Mouse (Mus musculus) ovary, postnatal 14 days (tissue): Measurements from ENCODE around the gene Arl11.
"Not testable (repeated sequence)": the region's sequence is repeated elsewhere in the genome, so short reads cannot be mapped to it uniquely, and the experiment has no call there.

ENCODE experiments used
- DNase-seq: peaks from one replicate; pipeline ENCODE4 v3.0.0; 2022; ENCODE audit warnings: low spot score

The Arl11 gene

DNA sequence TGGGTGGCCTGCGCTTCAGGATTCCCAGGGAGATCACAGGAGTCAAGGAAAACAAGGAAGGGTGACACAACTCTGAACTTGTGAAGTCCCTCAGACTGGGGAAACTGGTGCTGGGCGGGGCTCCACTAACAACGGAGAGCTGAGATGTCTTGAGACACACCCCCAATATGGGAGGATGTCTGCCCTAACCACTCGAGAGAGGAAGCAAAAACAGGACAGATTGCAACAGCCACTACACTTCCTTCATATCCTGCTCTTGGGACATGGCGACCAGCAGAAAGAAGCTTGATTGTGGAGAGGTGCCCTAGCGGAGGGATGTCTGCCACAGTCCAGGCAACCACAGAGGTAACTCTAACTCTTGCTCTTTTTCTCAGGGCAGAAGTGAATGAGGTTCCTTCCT is at the start of gene Arl11:
Arl11 (plus strand) TSS at position 161 of the 400 bp plus-strand sequence.
- DNase-seq, result no peak

DNA sequence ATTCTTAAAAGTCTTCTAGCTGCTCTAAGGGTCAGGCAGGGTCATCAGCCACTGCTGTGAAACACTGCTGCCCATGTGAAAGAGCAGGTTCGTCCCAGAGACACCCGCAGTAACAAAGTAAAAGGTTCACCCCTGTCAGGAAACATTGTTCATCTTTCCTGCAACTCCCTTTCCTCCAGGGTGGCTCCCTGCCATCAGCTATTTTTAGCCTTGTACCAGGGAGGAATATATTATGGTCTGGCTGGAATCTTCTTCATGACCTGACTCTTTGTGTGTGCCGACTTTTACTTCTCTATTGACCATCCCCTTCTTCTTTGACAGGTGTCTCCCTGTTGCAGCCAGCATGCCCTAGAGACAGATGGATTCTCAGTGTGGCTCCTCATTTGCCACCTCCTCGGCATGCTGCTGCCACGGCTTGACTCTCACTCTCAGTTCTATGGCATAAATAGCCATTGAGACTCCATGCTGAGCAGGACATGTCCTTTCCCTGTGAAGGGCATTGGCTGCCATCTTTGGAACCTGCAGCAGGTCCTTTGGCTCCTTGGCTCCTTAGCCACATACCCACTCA is 41.6 kb upstream of the Arl11 start:
- no peak for DNase-seq

DNA sequence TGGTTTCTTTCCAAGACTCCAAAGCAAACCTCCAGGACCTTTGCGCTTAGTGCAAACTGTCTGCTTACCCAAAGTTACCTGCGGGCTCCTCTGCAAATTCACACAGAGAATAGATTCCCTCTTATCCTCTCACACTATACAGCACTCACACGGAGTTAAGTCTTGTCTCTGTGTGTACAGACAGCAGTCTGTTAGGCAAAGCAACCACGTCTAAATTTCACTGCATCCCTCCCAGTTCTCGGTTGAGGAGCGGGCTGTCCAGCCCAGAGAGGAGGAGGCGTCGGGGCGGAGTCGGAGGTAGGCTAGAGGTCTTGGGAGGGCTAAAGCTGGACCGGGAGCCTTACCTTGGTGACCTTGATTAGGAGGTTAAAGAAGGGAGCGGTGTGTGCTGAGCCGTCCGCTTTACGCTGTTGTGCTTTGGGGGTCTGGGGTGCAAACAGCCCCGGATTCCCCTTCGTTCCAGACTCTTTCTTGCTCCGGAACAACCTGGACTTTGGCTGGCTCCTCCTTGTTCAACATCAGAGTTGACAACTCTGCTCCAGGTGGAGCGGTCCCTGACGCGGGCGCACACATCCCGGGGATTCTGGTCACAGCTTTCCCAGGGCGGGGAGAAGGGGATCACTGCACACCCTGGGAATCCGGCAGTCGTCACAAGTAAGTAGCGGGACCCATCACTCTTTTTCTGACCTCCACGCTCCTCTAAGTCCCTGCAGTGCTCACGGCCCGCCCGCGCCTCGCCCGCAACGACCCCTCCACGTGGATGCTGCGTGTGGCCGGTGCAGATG is 34.9 kb upstream of the Arl11 start:
- no peak for DNase-seq

DNA sequence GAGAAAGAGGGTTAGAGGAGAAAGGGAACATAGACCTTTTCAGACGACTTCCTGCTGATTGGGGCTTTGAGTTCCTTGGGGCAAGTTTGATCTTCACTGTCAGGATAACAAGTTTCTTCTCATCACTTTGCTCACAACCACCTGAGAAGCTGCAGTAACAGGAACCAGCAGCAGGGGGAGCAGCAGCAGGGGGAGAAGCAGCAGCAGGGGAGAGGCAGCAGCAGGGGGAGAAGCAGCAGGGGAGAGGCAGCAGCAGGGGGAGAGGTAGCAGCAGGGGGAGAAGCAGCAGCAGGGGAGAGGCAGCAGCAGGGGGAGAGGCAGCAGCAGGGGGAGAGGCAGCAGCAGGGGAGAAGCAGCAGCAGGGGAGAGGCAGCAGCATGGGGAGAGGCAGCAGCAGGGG is 32.3 kb upstream of the Arl11 start:
- DNase-seq, result peak; percentile 53

DNA sequence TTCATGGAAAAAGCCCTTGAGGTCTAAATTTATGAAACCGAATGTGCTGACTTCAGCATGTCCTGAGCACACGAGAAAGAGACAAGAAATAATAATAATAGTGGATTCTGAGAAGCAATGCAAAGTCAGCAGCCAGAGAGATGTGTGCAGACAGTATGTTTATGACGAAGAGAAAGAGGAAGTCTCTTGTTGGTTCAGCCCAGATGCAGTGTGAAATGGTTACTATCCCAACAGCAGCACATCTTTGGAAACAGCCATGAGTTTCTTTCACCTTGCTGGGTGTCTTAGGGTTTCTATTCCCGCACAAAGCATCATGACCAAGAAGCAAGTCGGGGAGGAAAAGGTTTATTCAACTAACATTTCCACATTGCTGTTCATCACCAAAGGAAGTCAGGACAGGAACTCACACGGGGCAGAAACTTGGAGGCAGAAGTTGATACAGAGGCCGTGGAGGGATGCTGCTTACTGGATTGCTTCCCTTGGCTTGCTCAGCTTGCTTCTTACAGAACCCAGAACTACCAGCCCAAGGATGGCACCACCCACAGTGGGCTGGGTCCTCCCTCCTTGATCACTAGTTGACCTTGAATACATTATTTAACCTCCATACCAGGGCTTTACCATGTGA is 30.8 kb upstream of the Arl11 start:
- no peak for DNase-seq

DNA sequence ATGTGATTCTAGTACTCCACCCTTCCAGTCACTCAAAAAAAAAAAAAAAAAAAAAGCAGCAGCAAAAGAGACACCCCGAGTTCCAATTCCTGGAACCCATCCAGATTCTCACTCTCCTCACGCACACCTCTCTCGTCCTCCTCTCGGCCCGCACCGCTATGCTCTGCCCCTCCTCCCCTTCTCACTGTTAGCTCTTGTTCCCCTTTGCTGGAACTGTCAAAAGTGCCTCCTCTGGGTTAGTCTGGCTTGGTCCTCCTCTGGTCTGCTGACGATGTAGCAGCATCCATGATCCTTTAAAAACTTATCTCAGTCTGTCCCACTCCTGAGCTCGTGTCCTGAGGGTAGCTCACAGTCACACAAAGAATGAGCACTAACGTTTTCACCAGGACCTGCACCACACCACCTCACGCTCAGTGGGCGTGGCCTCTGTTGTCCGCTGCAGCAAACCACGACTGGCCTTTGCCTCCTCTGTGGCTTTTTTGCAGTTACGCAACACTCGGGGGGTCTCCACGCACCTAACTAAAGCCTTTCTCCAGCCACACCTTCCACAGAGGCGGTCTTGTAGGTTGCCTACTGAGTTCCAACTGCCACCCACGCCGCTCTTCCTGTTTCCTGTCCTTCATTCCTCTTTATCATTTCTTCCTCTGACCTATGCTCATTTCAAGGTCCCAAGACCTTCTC is 20.8 kb upstream of the Arl11 start:
- DNase-seq, result no peak

DNA sequence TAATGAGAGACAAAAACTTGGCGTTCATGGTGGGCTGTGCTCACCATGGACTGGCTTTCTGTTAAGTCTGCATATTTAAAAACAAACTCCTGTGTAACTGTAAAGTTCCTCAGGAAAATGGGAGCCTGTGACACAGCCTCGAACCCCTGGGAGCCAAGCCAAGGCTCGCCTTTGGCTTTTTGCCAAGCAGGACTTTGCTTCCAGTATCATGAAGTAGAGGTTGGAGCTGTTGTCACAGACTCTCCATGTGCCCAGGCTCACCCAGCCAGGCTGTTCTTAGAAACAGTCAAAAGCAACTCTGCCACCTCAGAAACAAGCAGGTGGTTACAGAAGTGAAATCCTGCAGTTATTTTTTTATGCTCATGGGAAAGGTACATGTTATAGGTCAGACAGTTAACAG is 18.9 kb upstream of the Arl11 start:
- peak; percentile 37 for DNase-seq

DNA sequence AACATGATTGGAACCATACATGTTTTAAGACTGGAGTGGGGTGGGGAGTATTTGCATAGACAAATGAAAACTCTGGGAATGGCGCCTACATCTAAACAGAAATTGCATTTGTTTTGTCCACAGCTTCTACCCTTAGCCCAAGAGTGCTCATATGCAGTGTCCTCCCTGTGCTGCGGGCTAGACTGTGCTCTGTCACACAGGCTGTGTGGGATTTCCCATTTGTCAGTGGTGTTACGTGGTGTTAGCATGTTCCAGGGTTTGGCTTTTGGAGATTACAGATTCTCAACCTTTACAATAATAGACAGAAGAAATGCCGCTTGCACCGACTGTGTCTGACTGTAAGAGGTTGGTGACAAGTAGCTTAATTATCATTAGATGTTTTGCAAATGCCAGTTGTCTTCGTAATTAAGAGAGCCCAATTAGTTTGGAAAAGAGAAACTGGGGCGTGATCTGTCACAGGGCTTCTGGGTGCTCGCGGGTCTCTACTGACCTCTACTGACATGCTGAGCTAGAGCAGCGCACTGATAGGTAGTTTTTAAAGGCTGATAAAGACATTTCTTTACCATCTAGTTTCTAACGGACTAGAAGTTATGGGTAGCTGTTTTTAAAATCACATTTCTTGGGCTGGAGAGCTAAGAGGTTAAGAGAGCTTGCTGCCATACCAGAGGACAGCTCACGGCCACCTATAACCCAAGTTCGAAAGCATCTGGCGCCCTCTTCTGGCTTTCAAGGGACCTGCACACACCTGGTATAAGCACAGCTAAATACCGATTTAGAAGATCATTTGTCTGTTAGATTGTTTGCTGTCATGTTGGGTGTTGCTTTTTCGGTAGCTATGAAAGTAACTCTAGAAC is 15.4 kb upstream of the Arl11 start:
- DNase-seq, result peak; percentile 61

DNA sequence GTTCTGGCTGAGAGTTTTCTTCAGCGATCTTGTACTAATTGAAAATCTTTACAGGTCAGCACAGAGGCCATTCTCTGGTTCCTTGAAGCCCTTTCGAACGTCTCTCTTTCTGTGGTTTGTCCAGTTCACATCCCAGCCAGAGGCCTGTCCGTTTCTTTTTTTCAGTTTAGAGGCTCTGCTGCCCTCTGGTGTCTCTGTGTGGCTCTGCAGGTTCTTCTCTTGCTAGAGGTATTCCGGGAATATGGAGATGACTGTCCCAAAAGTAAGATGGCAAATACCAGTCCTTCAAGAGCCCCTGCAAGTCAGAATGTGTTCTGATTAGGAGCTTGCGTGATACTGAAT is 14.8 kb upstream of the Arl11 start:
- DNase-seq, result peak; percentile 33

DNA sequence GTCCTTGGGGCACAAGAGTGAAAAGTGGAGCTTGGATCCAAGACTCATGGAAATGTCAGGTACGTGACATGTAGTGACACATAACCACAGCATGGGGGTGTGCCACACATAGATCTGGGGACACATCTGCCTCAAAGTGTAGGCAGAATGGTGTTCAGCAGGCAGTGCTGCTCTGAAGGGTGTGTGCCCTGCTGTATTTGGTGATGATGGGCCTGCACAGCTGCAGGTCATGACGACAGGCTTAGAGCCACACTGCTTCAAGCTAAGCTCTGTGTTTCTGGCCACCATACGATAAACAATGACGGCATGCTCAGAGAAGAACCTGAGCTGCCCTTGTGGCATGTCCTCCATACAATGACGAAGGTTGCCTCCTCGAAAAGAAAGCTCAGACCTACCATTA is 9.7 kb upstream of the Arl11 start:
- DNase-seq, result no peak

DNA sequence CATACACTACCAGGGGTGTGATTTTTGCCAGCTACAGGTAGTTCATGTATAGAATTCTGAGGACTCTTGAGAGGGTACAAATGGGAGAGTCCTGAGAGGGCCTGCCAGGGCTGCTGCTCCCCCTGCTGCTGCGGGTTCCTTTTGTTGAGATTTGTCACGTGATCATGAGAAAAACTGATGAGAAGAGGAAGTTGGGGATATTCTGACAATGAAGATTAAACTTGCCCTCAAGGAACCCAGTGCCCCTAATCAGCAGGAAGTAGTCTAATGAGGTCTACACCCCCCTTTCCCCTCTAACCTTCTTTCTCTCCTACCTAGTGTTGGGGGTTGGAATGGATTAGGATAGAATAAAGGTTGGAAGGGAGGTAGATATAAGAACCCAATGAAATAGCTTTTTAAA is 8.2 kb upstream of the Arl11 start:
- no peak for DNase-seq

DNA sequence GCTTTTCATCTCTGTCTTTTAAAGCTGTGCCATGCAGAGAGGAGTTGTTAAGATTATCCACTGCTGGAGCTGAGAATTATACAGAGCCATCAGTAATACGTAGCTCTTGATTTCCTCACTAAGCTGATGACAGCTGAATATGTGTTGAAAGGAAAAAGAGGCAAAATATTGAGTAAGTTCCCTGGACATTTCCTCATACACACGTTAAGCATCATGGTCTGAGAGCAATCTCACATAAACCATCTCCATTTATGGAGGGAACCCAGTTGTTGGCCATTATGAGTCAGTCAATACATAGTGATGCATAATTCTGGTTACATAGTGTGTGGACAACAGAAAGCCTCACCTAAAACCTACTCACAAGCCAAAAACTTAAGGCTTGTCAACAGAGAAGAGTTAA is 7.1 kb upstream of the Arl11 start:
- DNase-seq, result no peak

DNA sequence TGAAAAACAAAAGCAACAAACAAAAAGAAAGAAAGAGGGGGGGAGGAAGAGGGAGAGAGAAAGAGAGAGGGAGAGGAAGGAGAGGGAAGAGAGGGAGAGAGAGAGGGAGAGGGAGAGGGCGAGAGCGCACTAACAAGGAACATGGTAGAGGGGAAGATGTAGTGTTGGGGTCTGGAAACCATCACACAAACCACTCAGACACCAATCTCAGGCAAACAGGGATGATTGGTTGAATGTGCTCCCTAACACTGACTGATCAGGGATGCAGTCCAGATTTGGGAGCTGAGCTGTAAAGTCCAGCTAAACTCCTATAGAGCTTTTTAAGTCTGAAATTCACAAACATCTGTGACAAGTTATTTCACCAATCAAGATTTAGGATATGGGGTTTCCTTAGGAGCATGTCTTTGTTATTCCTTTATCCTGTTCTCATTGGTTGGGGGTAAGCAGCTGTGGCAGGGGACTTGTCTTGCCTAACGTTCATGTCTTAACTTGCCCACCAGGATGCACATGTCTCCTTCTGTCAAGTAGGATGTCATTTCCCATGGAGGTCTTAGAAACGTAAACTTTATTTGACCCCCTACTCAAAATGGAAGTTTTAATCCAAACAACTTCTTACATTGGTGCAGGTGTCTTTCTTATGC is 5.5 kb upstream of the Arl11 start:
- no peak for DNase-seq

DNA sequence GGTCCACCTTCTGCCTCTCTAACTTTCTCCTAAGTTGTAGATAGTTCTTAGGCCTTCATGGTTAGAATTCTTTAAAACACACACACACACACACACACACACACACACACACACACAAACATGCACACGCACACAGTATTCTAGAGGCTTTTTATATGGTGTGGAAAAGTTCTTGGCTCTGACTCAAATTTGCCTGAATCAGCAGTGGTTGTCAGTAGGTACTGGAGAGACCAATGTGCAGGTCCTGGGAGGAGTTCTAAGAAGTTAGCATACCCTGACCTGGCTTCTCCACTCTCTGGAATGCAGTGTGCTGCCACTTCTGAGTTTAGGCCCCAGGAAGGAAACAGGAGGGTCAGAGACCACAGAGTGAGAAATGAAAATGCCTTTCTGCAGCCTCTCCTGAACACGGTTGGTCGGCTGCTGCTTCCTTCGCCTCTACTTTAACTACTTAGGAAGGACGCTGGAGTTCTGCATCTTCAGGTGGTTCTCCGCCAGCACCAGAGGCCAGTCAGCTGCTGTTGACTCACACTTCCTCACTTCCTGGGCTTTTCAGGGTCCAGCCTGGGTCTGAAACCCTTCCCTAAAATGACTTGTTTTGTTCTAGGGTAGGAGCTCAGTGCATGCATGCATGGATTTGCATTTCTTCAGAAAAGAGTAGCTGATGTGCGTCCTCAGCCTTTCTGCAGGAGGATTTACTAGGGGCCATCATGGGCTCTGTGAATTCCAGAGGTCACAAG is 651 bp downstream of the Arl11 start:
- no peak for DNase-seq

DNA sequence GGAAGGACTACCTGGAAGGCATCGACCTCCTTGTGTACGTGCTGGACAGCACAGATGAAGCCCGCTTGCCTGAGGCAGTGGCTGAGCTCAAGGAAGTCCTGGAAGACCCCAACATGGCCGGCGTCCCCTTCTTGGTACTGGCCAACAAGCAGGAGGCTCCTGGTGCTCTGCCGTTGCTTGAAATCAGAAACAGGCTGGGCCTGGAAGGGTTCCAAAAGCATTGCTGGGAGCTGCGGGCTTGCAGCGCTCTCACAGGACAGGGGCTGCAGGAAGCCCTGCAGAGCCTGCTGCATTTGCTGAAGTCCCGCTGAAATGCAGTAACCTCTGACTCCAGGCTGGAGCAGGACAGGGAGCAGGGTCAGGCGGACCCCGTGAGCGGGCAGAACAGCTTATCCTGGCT is 1.4 kb downstream of the Arl11 start:
- no peak for DNase-seq

DNA sequence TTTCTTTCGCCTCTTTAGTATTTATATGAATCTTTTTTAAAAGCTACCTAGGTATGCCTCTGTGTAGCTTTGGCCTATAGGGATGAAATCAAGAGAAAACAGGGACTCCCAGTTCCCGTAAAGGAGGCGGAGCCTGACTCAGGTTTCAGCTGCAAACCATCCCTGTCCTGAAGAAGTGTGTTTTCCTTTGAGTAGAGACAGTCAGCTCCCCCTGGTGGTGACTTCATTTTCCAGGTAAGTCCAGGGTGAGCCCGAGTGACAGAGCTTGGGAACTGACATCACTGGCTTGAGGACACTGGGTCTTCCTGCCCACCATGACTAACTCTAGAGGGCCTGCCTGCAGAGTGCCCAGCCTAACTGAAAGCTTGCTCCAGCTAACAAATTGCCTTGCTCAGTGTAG is 7.3 kb downstream of the Arl11 start:
- peak; percentile 24 for DNase-seq

DNA sequence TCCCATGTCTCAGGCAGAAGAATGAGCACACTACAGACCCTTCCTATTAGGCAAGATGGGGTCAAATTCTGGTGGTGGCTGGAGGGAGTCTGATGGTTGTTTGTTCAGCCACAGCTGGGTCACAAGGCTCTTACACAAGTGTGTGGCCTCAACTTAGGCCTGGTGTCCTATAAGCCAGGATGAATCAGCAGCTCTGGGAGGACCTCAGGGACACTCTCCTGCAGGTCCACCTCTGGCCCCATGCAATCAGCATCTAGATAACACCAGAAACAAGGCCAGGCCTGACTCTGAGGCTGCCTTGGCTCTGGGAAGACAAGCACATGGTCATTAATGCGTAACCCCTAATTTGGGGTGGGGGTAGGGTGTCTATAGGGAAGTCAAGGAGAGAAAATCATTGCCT is 11.2 kb downstream of the Arl11 start:
- no peak for DNase-seq

DNA sequence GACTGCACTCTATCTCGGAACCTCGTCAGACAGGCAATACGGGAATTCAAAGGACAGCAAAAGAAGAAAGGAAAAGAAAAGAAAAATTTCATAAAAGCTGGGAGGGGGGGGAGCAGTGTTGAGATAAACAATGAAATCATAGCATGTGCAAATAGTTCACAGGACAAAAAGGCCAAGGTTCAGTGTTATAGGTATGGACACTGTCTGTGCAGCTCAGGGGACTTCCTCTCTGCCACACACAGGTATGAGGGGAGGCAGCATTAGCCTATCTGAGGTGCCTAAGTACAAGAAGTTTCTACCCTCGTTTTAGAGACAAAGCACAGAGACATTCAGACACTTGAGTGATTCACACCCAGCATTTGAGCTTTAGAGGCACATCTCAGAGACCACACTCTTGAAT is 11.6 kb downstream of the Arl11 start:
- no peak for DNase-seq

DNA sequence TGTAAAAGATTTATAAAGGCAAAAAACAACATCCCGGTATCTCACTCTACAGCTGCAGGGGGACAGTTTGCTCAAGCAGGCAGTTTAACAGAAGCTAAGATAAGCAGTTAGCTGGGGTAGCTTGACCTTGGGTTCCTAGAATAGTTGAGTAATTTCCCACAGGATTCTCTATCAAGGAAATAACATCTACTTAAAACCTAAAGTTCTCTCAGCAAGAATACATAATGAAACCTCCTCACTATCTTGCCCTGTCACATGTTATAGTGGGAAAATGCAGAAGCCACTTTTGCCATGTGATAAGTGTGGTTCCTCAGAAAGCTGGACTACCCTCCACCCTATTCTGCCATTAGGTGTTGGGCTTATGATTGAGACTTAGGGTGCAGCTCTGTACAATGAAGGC is 13.2 kb downstream of the Arl11 start:
- no peak for DNase-seq

DNA sequence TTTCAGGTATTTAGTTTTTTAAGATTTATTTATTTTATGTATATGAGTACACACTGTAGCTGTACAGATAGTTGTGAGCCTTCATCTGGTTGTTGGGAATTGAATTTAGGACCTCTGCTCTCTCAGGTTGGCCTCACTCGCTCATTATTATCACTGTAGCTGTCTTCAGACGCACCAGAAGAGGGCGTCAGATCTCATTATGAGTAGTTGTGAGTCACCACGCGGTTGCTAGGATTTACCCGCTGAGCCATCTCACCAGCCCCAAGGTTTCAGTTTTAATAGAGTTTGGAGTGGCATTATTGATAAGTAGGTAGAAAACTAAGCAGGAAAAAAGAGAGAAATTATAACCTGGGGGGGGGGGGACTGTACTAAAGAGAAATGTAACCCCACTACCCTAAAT is 17.5 kb downstream of the Arl11 start:
- DNase-seq, result not testable (repeated sequence)
